Mouse (Mus musculus): ENCODE data around the gene Spaar.

Spaar gene

DNA sequence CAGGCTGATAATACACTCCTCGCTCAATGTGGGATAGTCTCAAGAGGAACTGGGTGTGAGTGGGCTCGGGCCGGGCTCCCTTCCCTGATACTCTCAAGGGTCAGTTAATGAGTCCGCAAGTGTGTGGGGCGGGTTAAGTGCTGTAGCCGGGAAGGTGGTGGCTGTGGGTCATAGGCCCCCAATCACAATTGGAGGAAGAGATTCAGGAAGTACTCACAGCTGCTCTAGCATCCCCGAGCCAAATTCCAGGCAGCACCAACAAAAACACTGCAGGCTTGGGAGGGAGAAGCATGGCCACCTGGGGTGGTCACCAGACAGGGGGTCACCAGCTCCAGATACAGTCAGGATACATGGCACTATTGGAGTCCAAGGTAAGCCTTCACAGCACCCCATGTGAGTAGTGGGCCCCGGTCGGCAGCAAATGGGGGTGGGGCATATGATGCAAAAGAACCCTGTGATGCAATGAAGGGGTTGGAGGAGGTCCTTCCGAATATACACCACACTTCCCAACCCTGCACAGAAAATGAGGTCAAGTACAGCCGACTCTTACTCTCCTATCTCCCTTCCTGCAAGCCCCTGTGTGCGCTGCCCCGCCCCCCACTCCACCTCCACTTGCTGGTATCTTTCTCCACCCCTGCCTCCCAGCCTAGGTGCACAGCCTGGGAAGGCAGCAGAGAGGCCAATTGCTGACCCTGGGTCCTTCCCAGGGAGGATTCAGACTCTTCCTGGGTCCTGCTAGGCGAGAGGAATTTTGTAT is at the start of gene Spaar:
Gene Spaar, plus strand, starts transcription at position 241 of the 757 bp plus-strand sequence.
- in situ Hi-C loops (cut with MboI, MseI), result no loop called here

DNA sequence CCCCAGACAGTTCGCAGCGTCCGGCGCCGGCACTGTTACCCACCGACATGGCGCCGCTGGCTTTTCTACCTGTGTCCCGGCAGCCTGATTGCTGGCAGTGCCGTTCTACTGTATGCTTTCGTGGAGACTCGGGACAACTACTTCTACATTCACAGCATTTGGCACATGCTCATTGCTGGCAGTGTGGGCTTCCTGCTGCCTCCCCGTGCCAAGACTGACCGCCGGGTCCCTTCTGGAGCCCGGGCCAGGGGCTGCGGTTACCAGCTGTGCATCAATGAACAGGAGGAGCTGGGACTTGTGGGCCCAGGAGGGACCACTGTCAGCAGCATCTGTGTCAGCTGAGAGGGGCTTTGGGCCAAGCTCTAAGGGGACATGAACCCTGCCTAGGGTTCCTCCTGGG is 39.8 kb upstream of the Spaar start:
- in situ Hi-C loops (cut with MboI, MseI), result no loop called here

DNA sequence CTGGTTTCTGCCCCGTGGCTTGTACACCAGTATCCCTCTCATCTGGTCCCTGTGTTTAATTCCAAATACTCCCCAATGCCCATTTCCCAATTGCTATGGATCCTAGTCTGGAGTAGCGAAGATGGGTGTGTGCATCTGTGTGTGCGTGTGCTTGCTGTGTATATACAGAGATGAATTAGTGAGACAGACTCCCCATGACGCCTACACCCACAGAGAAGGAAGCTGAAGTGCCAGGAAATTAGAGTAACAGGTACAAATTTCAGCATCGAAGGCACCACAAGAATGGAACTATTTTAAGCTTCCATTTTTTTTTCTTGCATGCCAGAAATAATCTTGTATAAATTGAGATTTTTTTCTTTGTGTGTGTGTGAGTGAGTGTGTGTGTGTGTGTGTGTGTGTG is 38.8 kb upstream of the Spaar start:
- in situ Hi-C loops (cut with MboI, MseI), result no loop called here

DNA sequence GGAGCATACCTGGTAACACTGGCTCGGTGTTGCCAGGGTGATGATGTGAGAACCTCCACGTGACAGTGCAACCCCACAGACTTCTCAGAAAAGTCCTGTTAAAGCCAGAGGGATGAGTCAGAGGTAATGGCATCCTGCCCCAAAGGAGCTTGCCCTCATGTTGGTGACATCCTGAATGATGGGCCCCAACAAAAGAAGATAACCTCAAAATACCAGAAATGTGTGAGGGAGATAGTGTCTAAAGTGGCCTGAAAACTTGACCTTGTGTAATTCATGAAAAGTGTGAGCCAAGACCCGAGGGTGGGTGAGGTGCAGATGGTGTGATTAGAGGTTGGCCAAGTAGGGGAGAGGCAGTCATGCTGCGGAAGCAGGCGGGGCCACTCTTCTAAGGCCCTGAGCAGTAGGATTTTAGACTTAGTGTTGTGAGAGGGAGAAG is 36.0 kb upstream of the Spaar start:
- in situ Hi-C loops (cut with MboI, MseI), result no loop called here

DNA sequence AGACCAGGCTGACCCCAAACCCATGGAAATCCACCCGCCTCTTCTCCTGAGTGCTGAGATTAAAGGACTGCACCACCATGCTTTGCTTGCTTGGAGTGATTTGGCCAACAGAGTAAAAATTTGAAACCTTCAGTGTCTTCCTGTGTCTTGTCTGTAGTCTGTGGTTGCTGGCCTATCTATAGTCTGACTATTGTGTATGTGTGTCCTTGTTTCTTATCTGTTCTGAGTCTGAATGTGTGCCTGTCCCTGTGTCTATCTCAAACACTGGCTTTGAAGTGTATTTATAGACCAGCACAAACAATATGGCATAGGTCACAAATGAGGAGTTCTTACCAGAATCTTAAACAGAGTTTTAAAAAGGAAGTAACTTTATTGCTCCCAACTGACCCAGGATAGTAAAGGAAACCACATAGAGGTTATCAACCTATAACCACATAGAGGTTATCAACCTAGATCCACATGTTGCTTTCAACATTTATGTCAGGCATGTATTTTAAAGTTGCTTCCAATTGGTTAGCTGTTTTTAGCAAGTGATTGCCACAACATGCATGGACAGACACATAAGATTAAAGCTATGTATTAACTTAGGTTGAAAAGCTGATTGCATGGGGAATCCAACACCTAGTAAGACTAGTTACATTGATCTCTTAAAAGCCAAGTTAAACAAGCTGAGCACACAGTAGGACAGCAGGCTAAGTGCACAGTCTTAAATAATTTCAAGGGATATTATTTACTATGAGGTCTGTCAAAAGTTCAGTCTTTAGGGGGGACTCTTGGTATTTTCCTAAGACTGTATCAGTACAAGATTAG is 35.2 kb upstream of the Spaar start:
- in situ Hi-C loops (cut with MboI, MseI), result no loop called here

DNA sequence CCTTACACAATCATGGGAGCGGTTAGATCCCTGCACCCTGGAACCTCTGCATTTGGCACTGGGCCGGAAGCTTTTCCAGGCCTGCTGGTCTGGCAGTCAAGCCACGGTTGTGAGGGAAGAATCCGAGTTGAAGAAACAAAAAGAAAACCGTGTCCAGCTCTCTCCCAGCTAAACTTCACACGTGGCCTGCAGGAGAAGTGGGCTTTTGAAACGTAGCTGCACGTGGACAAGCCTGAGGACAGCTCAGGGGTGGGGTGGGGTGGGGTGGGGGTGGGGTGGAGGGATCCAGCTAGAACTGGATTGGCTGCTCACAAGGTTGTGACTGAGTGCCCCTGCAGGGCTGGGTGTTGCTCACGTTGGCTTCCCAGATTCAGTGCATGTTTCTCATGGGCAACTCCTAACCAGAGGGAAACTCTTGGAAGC is 34.6 kb upstream of the Spaar start:
- in situ Hi-C loops (cut with MboI, MseI), result no loop called here

DNA sequence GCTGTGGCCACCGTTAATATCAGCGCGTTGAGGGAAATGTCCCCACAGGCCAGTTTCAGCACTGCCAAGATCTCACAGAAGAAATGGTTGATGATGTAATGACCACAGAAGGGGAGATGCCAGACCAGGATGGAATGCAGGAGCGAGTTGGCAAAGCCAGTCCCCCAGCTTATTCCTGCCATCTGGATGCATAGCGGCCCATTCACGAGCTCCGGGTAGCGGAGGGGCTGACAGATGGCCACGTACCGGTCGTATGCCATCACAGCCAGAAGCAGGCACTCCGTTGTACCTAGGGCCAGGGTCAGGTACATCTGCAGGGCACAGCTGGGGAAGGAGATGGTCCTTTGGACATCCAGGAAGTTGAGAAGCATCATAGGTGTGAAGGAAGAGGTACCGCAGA is 33.3 kb upstream of the Spaar start:
- in situ Hi-C loops (cut with MboI, MseI), result no loop called here

DNA sequence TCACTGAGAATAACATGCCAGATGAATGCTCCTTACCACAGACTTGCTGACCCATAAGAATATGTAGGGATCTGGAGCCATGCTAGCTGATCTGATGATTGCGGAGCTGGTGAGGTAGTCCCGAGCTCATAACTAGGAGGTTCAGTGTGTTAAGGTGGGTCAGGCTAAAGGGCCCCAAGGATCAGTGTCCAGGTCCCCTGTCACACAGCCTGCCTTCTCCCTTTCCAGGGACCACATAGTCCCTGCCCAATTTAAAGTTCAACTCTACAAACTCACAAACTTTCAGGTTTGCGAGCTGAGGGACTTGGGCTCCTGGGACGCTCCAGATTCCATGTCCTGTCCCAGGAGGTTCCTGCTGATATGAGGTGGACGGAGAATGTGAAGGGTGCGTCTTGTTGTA is 29.1 kb upstream of the Spaar start, which contains the start of gene Olfr70:
Gene Olfr70, minus strand, starts transcription at position 101 of the 400 bp plus-strand sequence.
- in situ Hi-C loops (cut with MboI, MseI), result no loop called here

DNA sequence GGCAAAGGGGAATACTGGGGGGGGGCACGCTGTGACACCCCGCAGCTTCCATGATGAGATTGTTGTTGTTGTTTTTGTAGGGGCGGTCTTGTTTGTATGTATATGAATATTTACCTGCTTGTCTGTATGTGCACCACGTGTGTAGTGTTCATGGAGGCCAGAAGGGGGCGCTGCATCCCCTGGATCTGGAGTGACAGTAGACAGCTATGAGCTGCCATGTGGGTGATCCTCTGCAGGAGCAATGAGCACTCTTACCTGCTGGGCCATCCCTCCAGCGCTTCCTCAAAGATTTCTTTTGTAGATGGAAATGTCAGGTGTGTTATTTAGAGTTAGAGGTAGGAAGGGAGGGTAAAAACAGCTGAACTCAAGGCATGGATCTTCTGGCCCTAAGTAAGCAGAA is 26.4 kb upstream of the Spaar start:
- in situ Hi-C loops (cut with MboI, MseI), result no loop called here

DNA sequence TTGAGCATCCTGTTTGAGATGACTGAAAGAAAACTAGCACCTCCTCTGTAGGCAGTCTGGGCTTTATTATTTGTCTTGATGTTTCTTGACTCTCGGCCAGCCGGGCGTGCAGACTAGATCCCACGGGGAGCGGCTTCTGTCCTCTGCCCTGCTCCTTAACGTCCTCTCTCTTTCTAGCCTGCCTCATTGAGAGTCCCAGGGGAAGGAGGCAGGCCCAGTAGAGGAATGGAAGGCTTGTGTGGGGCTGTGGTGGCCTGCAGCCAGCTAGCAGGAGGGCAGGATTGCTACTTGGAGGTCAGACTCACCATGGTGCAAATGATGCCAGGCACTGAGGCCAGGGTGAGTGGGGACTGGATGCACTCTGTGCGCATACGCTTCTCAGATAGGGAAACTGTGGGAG is 26.0 kb upstream of the Spaar start:
- in situ Hi-C loops (cut with MboI, MseI), result no loop called here

DNA sequence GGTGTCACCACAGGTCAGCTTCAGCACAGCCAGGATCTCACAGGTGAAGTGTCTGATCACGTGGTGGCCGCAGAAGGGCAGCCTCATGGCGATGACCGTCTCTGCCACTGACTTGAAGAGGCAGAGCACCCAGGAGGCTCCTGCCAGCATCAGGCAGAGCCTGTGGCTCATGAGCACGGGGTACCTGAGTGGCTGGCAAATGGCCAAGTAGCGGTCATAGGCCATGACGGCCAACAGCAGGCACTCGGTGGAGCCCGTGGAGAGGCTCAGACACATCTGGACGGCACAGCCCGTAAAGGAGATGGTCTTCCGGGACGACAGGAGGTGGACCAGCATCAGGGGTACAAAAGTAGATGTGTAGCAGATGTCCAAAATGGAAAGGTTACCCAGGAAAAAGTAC is 23.8 kb upstream of the Spaar start:
- in situ Hi-C loops (cut with MboI, MseI), result loop anchor here (5.0 kb wide), 1 partner anchor 74 kb away; the partner anchor contains the start of gene Npr2

DNA sequence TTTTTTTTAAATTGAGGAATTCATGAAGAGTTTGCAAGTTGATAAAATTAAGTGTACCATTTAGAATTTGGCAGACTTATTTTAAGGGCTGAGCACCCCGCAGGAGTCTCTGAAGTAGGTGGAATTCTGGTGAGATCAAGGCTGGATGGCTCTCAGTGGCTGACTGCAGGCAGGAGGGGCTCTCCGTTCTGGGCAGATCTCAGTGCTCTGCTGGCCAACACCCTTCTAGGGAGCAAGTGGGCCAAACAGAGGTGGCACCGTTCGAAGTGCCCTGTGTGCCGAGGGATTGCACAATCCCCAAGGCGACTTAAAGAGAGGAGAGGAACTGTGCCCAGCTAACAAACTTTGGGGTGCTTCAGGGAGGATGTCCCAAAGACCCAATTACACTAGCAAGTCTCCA is 20.0 kb upstream of the Spaar start, which contains the start of gene Olfr71:
Gene Olfr71, minus strand, starts transcription at position 387 of the 400 bp plus-strand sequence.
- in situ Hi-C loops (cut with MboI, MseI), result loop anchor here (5.0 kb wide), 1 partner anchor 78 kb away; the partner anchor contains the start of gene Npr2

DNA sequence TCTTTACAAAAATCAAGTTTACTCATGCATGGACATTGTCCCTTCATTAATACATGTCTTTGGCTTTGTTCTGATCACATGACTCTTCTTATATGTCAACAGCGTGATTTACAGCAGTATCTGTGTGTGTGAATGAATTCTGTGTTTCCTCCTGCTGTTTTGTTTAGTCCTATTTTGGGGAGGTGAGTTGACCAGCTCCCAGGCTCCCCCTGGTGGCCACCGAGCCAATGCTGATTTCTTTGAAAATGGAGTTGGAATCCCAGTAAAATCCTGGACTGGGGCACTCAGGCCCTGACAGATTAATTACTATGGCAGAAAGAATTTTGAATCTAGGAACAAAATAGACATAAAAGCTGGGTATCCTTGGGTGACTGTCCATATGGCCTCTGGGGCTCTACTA is 18.0 kb upstream of the Spaar start:
- in situ Hi-C loops (cut with MboI, MseI), result no loop called here

DNA sequence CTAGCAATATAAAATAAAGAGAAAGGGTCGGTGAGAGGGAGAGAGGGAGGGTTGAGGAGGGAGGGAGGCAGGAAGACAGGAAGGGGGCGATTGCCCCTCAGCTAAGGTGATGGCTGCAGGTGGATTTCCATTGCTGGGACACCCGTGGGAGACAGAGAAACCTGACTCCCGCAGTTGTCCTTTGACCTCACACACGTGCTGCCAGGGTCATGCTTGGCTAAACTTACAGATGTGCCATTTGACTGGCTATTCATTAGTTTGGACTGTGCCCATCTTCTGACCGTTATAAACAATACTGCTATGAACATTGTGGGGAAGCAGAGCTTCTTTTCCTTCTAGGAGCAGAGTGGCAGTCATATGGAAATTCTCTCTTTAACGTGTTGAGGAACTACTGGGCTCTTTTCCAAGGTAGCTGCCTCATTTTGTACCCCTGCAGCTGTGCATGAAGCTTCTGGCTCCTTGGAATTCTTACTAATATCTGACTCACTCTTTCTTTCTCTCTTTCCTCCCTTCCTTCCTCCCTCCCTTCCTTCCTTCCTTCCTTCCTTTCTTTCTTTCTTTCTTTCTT is 16.1 kb upstream of the Spaar start:
- in situ Hi-C loops (cut with MboI, MseI), result no loop called here

DNA sequence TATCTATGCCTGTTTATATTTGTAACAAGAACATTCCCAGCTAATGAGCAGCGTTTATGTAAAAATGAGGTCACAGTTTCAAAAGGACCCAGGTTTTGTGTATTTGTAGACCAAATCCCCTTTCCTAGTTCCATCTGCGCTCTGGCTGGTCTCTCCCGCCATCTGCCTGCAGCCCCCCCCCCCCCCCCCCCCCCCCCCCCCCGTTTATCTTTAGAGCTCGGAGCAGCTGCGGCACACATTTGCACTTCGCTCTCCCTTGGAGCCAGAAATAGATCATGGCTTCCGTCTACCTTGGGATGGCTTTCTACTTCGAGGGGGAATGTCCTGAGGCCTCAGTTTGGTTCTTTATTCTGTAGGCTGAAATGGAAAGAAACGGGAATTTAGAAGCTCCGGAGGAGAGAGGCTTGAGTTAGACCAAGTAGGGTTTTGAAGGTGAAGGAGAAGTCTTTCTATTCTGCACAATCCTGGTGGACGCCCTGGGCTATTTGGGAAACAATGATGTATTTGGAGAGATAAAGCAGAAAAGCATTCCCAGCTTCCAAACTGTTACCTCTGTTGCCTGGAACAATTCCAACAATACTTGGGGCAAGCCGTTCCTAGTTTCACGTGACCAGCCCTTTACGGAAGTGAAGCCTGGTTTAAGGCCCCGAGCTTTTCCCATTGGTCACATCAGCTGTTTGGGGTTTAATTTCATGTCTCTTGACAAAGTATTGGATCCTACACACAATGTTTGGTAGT is 9.2 kb upstream of the Spaar start:
- in situ Hi-C loops (cut with MboI, MseI), result no loop called here

DNA sequence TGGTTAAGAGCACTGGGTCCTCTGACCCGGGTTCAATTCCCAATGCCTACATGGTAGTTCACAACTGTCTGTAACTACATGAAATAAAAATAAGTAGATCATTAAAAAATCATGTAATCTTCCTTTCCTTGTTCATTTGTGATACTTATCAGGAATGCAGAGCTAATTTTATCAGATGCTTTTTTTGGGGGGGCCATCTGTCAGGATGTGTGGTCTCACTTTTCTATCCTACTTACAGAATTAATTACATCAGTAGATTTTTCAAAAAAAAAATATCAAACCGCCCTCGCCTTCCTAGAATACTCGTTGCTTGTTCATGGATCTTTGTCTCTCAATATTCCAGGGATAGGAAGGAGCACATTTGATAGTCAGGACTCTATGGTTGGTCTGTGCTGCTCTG is 7.6 kb upstream of the Spaar start:
- in situ Hi-C loops (cut with MboI, MseI), result no loop called here

DNA sequence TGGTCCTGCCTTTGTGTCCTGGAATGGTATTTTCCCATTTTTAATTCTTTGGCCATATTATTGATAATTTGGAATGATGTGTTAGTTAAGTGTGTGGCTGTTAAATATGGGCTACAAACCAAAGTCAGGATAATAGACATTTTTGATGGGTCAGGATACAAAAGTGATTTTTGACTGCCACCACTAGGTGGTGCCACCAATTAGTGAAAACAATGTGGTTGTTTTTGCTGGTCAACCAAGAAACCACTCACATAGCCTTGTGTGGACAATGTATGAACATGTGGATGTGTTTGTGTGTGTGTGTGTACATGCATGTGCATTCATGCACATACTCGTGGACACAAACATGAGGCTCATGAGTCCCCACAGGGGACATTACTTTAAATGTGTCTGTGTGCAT is 5.1 kb upstream of the Spaar start:
- in situ Hi-C loops (cut with MboI, MseI), result no loop called here

DNA sequence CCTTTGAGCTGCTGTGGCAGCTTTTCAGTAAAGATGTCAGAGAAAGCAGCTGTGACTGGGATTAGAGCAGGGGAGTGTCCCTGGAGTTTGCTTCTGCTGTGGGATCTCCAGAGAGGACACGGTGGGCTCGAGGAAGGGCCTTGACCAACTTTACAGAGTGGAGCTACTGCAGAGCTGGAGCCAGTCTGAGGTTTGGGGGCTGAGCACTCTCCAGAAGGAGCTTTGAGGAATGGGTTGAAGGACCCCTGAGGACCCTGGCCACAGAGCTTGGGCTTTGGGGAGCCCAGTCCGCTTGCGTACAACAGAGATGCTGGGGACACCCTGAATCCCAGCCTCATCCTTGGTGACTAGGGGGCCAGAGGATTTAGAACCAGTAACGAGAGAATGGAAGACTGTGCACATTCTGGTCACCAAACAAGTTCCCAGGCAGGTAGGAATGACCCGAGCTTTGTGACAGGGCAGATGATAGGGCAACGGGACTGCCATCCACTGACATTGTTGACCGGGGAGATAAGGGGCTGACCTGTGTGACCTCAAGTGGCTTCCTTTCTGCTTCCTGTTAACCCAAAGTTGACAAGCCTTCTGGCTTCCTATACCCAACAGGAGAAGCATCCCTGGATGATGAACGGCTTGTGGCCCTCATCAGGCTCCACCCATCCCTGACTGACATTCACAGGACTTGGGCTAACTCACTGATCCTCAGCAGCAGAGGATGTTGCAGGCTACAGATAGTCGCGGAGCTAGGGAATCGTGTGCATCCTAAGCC is 3.4 kb upstream of the Spaar start:
- in situ Hi-C loops (cut with MboI, MseI), result no loop called here

DNA sequence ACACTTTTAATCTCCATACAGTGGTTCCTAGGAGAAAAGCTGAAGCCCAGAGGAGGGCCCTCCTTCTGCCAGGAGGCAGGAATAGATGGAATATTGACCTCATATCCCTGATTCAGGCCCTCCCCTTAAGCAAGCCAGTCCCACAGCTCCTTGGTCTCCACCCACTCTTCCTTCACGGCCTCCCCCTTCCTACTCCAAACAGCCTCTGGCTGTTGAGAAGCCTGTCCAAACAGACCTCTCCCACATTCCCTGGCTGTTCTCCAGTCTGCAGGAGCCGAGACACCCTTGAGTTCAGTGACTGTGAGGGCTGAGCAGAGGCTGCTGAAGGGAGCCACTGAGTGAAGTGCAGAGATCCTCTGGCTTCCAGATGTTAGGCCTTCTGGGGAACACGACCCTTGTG is 2.8 kb upstream of the Spaar start, which contains the start of gene Hrct1:
Gene Hrct1, plus strand, starts transcription at position 194 of the 400 bp plus-strand sequence.
- in situ Hi-C loops (cut with MboI, MseI), result no loop called here

DNA sequence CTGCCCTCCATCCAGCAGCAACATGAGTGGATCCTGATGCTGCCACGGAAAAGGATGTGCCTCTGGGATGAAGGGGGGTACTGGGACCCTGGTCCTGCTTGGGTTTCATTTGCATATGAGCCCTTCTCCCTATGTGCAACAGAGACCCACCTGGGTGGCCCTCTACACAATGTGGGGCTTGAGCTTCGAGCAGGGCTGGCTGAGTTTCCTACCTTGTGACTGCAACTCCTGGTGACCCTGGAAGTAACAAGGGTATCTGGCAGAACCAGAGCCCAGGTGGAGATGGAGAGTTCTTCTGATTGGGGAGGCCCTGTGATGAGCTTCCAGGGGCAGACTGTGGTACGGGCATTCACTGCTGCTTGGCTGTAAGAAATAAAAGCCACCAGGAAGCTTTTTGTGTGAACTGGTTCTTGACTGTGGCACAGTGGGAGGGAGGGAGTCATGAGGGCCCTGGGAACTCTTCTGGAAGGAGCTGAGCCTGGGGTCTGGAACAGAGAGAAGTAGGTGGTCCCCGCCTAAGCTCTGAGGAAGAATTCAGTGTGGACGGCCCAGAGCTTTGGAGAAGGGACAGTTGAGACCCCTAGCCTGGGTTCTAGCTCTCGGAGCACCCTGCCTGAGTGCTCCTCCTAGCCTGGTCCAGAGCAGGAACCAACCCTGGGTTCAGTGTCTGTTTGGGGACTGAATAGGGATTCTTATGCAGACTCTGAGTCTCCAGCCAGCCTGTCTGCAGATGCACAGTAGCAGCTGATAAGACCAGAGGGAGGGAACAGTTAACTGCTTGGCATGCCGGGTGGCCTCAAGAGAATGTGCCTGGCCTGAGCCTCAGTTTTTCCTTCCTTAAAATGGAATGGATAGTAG is 1.9 kb upstream of the Spaar start:
- in situ Hi-C loops (cut with MboI, MseI), result no loop called here

Measured in T-helper 2 cell (primary cell).